Mouse (Mus musculus): Measurements from ENCODE around the gene Phf5a. TPM values are rescaled to one million over a fixed set of nuclear protein-coding genes. Genes with fewer than 3 reads are reported as not detected.

The Phf5a gene
- polyA plus RNA-seq, 1 experiment: 95.3 TPM

GRCm38 (mm10) chr15:81835007-81835880, 36.5 kb downstream of the Phf5a start:
- Histone ChIP-seq H3K4me2 (ENCODE audit: low read depth) (no peak overlapping the region), H3K79me2 (ENCODE audit: control insufficient read depth, insufficient read depth) (no peaks in the 10 kb centered on the region), H3ac (ENCODE audit: control insufficient read depth, insufficient read length) (no peak overlapping the region), H3K27me3 (ENCODE audit: control insufficient read depth, insufficient read depth, insufficient read length) (no peaks in the 10 kb centered on the region), H3K36me3 (ENCODE audit: control insufficient read depth, insufficient read depth) (no peaks in the 10 kb centered on the region), H3K4me3 (no peak overlapping the region)
- TF ChIP-seq SRF (IDR thresholded peaks at IDR 0.05; ENCODE audit: control insufficient read depth, insufficient read length, low read depth): no peak
- TF ChIP-seq POLR2A (IDR thresholded peaks at IDR 0.05; ENCODE audit: insufficient read length, low read depth): no peak
- no peak for TF ChIP-seq TCF3 (IDR thresholded peaks at IDR 0.05; ENCODE audit: insufficient read length, low read depth)
- no peak for TF ChIP-seq USF1 (IDR thresholded peaks at IDR 0.05; ENCODE audit: low read depth)
- no peak for TF ChIP-seq POLR2AphosphoS2 (IDR thresholded peaks at IDR 0.05; ENCODE audit: insufficient read length, low read depth)
- no peak for TF ChIP-seq REST (IDR thresholded peaks at IDR 0.05; ENCODE audit: insufficient read depth, insufficient read length)
- no peak for TF ChIP-seq MYOG (IDR thresholded peaks at IDR 0.05; ENCODE audit: control insufficient read depth in 1 of 3, insufficient read depth in 1 of 3, insufficient read length in 2 of 3, low read depth in 2 of 3)
- no peak for TF ChIP-seq E2F4 (IDR thresholded peaks at IDR 0.05; ENCODE audit: insufficient read depth)
- no peak for TF ChIP-seq TCF12 (IDR thresholded peaks at IDR 0.05; ENCODE audit: insufficient read depth, poor library complexity, severe bottlenecking)
- no peak for TF ChIP-seq MAX (IDR thresholded peaks at IDR 0.05; ENCODE audit: low read depth)
- no peak for TF ChIP-seq CEBPB (IDR thresholded peaks at IDR 0.05; ENCODE audit: insufficient read depth, poor library complexity, severe bottlenecking)

- TF ChIP-seq MYOD1 (IDR thresholded peaks at IDR 0.05; ENCODE audit: control insufficient read depth in 1 of 3, insufficient read length in 2 of 3, low read depth in 2 of 3) (no peak), SRF (IDR thresholded peaks at IDR 0.05; ENCODE audit: control insufficient read depth, insufficient read length, low read depth) (no peak), POLR2A (IDR thresholded peaks at IDR 0.05; ENCODE audit: insufficient read length, low read depth) (no peak), CEBPB (IDR thresholded peaks at IDR 0.05; ENCODE audit: insufficient read depth, poor library complexity, severe bottlenecking) (no peak), USF1 (IDR thresholded peaks at IDR 0.05; ENCODE audit: low read depth) (no peak), TCF3 (IDR thresholded peaks at IDR 0.05; ENCODE audit: insufficient read length, low read depth) (no peak), MYOG (IDR thresholded peaks at IDR 0.05; ENCODE audit: control insufficient read depth in 1 of 3, insufficient read depth in 1 of 3, insufficient read length in 2 of 3, low read depth in 2 of 3) (no peak), MAX (IDR thresholded peaks at IDR 0.05; ENCODE audit: low read depth) (no peak)
- Histone ChIP-seq H3K4me3 (no peak overlapping the region), H3ac (ENCODE audit: control insufficient read depth, insufficient read length) (no peak overlapping the region), H3K79me2 (ENCODE audit: control insufficient read depth, insufficient read depth) (no peaks in the 10 kb centered on the region), H3K27me3 (ENCODE audit: control insufficient read depth, insufficient read depth, insufficient read length) (no peaks in the 10 kb centered on the region), H3K4me2 (ENCODE audit: low read depth) (no peak overlapping the region), H3K36me3 (ENCODE audit: control insufficient read depth, insufficient read depth) (no peaks in the 10 kb centered on the region)
Measured at GRCm38 (mm10) chr15:81834171-81834841, 37.4 kb downstream of the Phf5a start.

- no peak for TF ChIP-seq CEBPB (IDR thresholded peaks at IDR 0.05; ENCODE audit: insufficient read depth, poor library complexity, severe bottlenecking)
- no peak for TF ChIP-seq POLR2AphosphoS2 (IDR thresholded peaks at IDR 0.05; ENCODE audit: insufficient read length, low read depth)
- TF ChIP-seq MAX (IDR thresholded peaks at IDR 0.05; ENCODE audit: low read depth): no peak
- no peak for TF ChIP-seq TCF12 (IDR thresholded peaks at IDR 0.05; ENCODE audit: insufficient read depth, poor library complexity, severe bottlenecking)
- TF ChIP-seq E2F4 (IDR thresholded peaks at IDR 0.05; ENCODE audit: insufficient read depth): no peak
- no peak for TF ChIP-seq USF1 (IDR thresholded peaks at IDR 0.05; ENCODE audit: low read depth)
- no peak for TF ChIP-seq POLR2A (IDR thresholded peaks at IDR 0.05; ENCODE audit: insufficient read length, low read depth)
- TF ChIP-seq MYOD1 (IDR thresholded peaks at IDR 0.05; ENCODE audit: control insufficient read depth in 1 of 3, insufficient read length in 2 of 3, low read depth in 2 of 3): no peak
- TF ChIP-seq TCF3 (IDR thresholded peaks at IDR 0.05; ENCODE audit: insufficient read length, low read depth): no peak
- no peak for TF ChIP-seq SRF (IDR thresholded peaks at IDR 0.05; ENCODE audit: control insufficient read depth, insufficient read length, low read depth)
- TF ChIP-seq MYOG (IDR thresholded peaks at IDR 0.05; ENCODE audit: control insufficient read depth in 1 of 3, insufficient read depth in 1 of 3, insufficient read length in 2 of 3, low read depth in 2 of 3): no peak
- TF ChIP-seq REST (IDR thresholded peaks at IDR 0.05; ENCODE audit: insufficient read depth, insufficient read length): no peak
- no peak overlapping the region for H3K4me2 ChIP-seq (ENCODE audit: low read depth)
- no peaks in the 10 kb centered on the region for H3K79me2 ChIP-seq (ENCODE audit: control insufficient read depth, insufficient read depth)
- H3ac ChIP-seq (ENCODE audit: control insufficient read depth, insufficient read length): no peak overlapping the region
- H3K4me3 ChIP-seq: no peak overlapping the region
- H3K36me3 ChIP-seq (ENCODE audit: control insufficient read depth, insufficient read depth): no peaks in the 10 kb centered on the region
- no peaks in the 10 kb centered on the region for H3K27me3 ChIP-seq (ENCODE audit: control insufficient read depth, insufficient read depth, insufficient read length)
Measured at GRCm38 (mm10) chr15:81833481-81833880, 38.2 kb downstream of the Phf5a start.

- Histone ChIP-seq H3K4me3 (no peak overlapping the region), H3K36me3 (ENCODE audit: control insufficient read depth, insufficient read depth) (peaks cover under 1% of the 10 kb centered on the region), H3K27me3 (ENCODE audit: control insufficient read depth, insufficient read depth, insufficient read length) (no peaks in the 10 kb centered on the region), H3ac (ENCODE audit: control insufficient read depth, insufficient read length) (no peak overlapping the region), H3K4me2 (ENCODE audit: low read depth) (no peak overlapping the region), H3K79me2 (ENCODE audit: control insufficient read depth, insufficient read depth) (no peaks in the 10 kb centered on the region)
- no peak for TF ChIP-seq TCF3 (IDR thresholded peaks at IDR 0.05; ENCODE audit: insufficient read length, low read depth)
- no peak for TF ChIP-seq MYOG (IDR thresholded peaks at IDR 0.05; ENCODE audit: control insufficient read depth in 1 of 3, insufficient read depth in 1 of 3, insufficient read length in 2 of 3, low read depth in 2 of 3)
- no peak for TF ChIP-seq E2F4 (IDR thresholded peaks at IDR 0.05; ENCODE audit: insufficient read depth)
- TF ChIP-seq SRF (IDR thresholded peaks at IDR 0.05; ENCODE audit: control insufficient read depth, insufficient read length, low read depth): no peak
Measured at GRCm38 (mm10) chr15:81832219-81832618, 39.5 kb downstream of the Phf5a start.

Measured in myocyte (in vitro differentiated cells).